Mouse (Mus musculus) neural tube, postnatal 0 days (tissue): ENCODE results near the gene Tbx5. TPM values are rescaled to one million over a fixed set of nuclear protein-coding genes. Genes with fewer than 3 reads are reported as not detected.

Experiments used
- polyA plus RNA-seq: library from polyadenylated mRNA; unstranded; fragments of >200 nt; fragmentation: Nextera tagmentation; extraction: Ambion mirVana; gene quantifications from 2 replicates; pipeline ENCODE4 v1.2.1, GENCODE M21; 2015

Tbx5 gene
- polyA plus RNA-seq: 0.06 and 0.08 TPM in 2 replicates

DNA sequence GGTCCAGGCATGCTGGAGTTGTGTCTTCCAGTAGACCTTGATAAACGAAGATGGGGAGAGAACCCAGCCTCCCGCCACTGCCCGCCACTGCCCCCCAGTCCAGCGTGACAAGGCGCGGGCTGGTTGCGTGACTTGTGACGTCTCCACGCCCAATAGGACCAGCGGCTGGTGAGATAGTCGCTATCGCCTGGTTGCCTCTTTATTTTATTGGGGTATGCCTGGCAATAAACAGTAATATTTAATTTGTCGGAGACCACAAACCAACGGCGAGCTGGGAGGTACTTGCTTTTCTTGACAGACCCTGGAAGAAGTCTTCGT is at the start of gene Tbx5:
Gene Tbx5, plus strand, starts transcription at position 190 of the 318 bp plus-strand sequence.

Other genes starting within 250 kb of the Tbx5 start
- 3.3 and 3.8 TPM in 2 replicates for gene Tbx3, start 162.0 kb upstream of the Tbx5 start, polyA plus RNA-seq